Mouse (Mus musculus): ENCODE measurements around the gene Msi1.

Msi1 gene

DNA sequence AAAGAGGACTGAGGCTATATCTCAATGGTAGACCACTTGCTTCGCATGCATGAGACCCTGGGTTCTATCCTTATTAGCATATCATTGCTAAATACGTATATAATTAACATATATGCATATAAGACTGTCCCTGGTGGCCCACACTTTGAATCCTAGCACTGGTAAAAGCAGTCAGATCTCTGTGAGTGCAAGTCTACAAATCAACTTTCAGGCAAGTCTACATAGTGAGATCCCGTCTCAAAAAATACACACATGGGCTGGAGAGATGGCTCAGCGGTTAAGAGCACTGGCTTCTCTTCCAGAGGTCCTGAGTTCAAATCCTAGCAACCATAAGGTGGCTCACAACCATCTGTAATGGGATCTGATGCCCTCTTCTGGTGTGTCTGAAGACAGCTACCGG lies 61.7 kb downstream of the Msi1 start:
- no peak for DNase-seq

DNA sequence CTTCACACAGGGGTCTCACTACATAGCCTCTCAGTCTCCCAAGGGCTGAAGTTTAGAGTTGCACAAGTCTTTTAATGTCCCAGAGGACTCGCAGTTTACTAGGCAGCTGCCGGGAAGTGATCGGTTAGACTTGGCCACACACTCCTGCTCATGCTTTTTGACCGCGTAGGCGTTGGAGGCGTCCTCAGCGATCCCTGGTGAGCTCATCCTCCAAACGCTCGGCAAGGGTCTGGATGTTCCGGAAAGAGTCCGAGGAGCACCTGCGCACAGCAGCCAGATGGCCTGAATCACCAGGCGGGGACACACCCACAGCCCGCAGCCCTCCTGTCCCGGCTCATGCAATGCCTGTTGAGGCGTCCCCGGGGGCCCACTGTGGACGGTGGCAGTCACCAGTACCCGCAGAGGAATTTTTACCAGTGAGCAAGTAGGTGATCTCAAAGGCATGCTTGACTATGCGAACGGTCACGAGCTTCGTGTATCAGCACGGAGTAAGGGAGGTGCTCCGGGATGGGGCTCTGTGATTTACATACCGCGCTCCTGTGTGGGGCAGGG lies 62.4 kb downstream of the Msi1 start:
- peak; percentile 53 to 85 for DNase-seq

- no peak for DNase-seq
Measured at GRCm38 (mm10) chr5:115492711-115493335, 63.4 kb downstream of the Msi1 start.

DNA sequence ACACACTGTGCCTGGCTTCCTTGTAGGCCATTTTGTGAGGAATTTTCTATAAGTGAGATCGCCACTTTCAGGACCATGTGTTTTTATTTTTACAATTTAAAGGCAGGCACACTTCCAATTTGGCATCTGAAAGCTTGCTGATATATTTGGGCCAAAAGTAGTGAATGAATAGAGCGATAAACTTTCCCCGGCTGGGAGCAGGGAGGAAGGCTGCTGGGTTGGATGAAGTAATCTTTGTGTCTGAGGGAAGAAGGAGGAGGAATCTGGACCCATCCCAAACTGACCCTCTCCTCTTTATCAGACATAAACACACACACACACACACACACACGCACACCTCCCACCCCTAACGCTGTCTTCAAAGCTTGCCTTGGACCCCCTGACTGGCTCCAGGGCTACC lies 64.0 kb downstream of the Msi1 start:
- no peak for DNase-seq

DNA sequence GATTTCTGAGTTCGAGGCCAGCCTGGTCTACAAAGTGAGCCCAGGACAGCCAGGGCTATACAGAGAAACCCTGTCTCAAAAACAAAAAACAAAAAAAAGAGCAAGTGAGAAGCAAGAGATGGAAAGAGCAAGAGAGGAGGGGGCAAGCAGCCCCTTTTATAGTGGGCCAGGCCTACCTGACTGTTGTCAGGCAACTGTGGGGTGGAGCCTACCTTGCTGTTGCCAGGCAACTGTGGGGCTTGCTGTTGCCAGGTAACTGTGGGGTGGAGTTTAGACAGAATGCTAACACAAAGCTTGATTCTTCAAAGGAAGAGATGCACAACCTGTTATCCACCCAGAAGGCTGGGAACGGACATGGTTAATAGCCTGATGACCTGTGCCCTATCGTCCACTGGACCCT lies 66.2 kb downstream of the Msi1 start:
- peak in 1 of 2 experiments; percentile 34 for DNase-seq

- peak in 1 of 2 experiments; percentile 27 for DNase-seq
Measured at GRCm38 (mm10) chr5:115497033-115497432, 67.6 kb downstream of the Msi1 start.

DNA sequence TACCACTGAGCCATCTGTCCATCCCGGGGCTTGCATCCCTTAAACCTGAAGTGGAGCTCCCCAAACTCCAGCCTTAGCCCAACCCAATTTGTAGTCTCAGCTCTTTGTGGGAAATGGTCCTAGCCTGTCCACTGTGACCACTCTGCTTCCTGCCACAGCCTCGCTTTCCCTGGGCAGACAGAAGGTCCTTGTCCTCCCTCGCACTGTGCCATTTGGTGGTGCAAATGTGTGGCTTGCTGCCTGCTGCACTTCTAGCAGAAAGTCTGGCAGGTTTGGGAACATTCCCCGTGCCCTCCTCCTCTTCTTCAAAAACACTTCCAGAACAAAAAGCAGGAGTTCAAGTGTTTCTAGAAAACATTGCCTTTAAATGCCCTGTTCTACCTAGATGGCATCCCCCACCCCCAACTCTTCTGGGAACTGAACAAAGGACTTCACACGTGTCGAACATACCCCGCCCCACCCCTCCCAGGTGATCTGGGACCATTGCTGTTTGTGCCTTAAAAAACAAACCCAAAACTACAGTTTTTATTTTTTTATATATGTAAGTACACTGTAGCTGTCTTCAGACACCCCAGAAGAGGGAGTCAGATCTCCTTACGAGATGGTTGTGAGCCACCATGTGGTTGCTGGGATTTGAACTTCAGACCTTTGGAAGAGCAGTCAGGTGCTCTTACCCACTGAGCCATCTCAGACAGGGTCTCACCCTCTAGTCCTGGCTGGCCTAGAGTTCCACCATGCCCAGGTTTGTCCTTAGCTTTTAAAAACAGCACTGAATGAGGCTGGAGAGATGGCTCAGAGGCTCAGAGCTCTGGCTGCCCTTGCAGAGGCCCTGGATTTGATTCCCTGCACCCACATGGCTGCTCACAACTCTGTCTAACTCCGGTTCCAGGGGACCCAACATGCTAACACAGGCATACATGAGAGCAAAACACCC lies 69.2 kb downstream of the Msi1 start:
- no peak for DNase-seq

DNA sequence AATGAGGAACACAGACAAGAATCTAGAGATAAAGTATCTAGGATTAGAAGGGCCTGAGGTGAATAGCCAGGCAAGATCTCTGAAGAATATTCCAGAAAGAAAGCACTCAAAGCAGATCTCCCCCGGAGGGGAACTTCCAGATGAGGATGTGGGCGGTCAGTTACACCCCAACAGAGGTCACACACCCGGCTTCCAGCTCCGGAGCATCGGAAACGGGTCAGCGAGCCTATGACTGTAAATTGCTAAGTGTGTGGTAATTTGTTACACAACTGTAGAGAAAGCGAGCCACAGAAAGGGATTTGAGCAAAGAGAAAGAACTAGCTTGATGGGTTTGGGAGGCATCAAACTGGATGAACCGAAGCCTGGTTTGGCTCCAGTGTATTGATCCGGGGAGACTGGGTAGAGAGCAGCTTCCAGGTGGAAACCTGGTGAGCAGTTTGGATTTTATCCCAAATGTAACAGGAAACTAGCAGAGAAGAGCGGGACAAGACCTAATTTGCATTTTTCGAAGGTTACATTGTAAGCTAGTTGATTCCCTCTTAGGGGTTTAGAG lies 71.1 kb downstream of the Msi1 start:
- peak; percentile 57 to 82 for DNase-seq

DNA sequence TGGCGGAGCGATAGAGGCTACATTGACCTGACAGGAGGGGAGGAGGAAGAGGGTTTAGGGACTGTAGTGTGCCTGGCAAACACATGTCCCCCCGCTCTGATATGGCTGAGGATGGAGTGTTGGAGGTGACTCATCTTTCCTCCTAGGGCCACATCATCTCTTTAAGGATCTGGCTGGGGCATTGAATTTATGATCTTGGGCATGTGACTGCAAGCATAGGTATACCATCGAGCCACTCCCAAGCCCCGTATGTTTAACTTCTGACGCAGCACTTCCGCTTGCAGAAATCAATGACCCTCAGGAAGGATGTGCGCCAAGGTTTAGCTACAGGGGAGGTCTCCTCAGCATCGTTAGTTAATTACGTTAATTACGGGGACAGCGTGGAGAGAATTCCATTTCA lies 73.6 kb downstream of the Msi1 start:
- DNase-seq, result no peak
